Mouse (Mus musculus): ENCODE data around the gene Bpgm. TPM values are rescaled to one million over a fixed set of nuclear protein-coding genes. Genes with fewer than 3 reads are reported as not detected.

Bpgm gene
- polyA plus RNA-seq, 1 experiment from 2014 or later = 66.6 TPM

DNA sequence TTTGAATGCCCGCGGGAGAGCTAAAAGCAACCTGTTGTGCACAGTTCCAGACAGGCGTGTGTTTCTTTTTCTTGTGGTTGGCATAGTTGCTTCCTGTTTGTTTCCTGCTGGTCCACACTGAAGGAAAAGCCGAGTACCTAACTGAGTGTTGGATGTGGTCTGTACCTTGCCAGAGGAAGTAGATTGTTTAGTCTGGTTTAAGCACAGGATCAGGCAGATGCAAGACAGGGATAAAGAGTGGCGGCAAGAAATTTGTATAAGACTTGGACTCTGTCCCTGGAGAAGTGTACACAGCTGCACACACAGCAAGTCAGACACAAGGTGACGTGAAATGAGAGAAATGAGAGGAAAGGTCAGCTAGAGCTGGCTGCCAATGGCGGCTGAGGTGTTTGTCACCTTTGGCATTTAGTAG lies 19.1 kb downstream of the Bpgm start:
- Histone ChIP-seq H3K36me3 (ENCODE audit: insufficient read depth, low read length) (no peaks in the 10 kb centered on the region), H3K4me2 (replicated peaks; ENCODE audit: low read depth, low read length) (no peak overlapping the region), H3K9me3 (ENCODE audit: low read length) (no peaks in the 10 kb centered on the region), H3K27me3 (replicated peaks; ENCODE audit: insufficient read depth, low read length) (no peaks in the 10 kb centered on the region), H3K4me1 (ENCODE audit: insufficient read depth, low read depth, low read length) (no peaks in the 10 kb centered on the region), H3K9ac (replicated peaks; ENCODE audit: low read depth) (no peak overlapping the region), H3K4me3 (ENCODE audit: low read depth, low read length) (no peak overlapping the region), H3K27ac (ENCODE audit: low read length) (no peak overlapping the region)
- WGBS = 32% methylated on average over 7 of the region's 7 CpGs
- DNase-seq (ENCODE audit: low spot score) = no peak
- ATAC-seq = peak; percentile 65
- TF ChIP-seq CTCF (IDR thresholded peaks at IDR 0.05) (no peak), EP300 (IDR thresholded peaks at IDR 0.05) (peak; percentile 80)

DNA sequence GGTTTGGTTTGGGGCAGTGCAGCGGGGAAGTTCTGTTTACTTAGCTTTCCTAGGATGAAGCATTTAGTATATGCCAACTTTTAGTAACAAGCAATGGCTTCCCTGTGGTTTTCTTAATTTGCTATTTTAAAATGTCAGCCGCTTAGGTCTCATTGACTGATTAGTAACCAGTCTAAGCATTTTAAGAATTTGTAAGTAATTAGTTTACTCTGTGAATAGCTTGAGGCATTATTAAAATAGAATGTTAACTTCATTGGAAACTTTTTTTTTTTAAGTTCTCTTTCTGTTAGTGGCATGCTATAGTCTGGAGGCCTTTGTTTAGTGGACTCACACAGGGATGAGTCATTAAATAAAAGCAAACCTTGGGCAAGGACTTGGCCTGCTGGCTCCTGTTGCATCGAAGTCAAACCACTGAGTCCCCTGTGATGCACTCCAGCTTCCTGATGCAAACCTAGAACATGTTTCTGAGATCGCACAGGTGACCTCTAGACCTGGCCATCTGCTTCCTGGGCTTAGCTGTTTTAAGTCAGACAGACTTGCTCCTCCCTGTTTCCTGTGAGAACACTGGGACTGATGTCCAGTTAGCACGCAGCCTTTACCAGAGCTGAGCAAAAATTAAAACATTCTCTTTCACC lies 22.1 kb downstream of the Bpgm start:
- no peak overlapping the region for H3K4me3 ChIP-seq (ENCODE audit: low read depth, low read length)
- no peak overlapping the region for H3K27ac ChIP-seq (ENCODE audit: low read length)
- DNase-seq (ENCODE audit: low spot score) = no peak
- H3K9ac ChIP-seq (replicated peaks; ENCODE audit: low read depth) = no peak overlapping the region
- H3K36me3 ChIP-seq (ENCODE audit: insufficient read depth, low read length) = no peaks in the 10 kb centered on the region
- H3K9me3 ChIP-seq (ENCODE audit: low read length) = no peaks in the 10 kb centered on the region
- WGBS = 69% methylated on average over 5 of the region's 5 CpGs
- TF ChIP-seq EP300 (IDR thresholded peaks at IDR 0.05) = no peak
- TF ChIP-seq CTCF (IDR thresholded peaks at IDR 0.05) = no peak
- ATAC-seq = no peak
- no peaks in the 10 kb centered on the region for H3K27me3 ChIP-seq (replicated peaks; ENCODE audit: insufficient read depth, low read length)
- H3K4me2 ChIP-seq (replicated peaks; ENCODE audit: low read depth, low read length) = no peak overlapping the region
- no peaks in the 10 kb centered on the region for H3K4me1 ChIP-seq (ENCODE audit: insufficient read depth, low read depth, low read length)

DNA sequence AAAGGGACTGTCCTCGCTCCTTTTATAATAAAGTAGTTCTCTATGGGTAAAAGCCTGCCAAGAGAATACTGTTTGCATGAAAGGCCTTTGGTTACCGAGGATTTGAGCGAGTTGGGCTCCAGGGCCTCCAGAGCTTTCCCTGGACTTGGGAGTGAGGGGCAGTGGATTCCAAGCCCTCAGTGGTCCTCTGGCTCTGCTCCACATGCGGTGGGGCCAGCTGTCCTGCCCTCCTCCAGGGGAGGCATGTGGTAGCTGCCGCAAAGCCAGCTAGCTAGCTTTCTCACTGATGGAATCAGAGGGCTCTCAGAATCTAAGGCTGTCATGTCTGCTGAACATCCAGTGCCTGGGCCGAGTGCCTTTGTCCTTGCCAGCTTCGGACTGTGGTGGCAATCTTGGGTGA lies 26.3 kb downstream of the Bpgm start:
- no peaks in the 10 kb centered on the region for H3K9me3 ChIP-seq (ENCODE audit: low read length)
- H3K36me3 ChIP-seq (ENCODE audit: insufficient read depth, low read length) = no peaks in the 10 kb centered on the region
- no peak overlapping the region for H3K4me2 ChIP-seq (replicated peaks; ENCODE audit: low read depth, low read length)
- no peaks in the 10 kb centered on the region for H3K27me3 ChIP-seq (replicated peaks; ENCODE audit: insufficient read depth, low read length)
- H3K9ac ChIP-seq (replicated peaks; ENCODE audit: low read depth) = no peak overlapping the region
- TF ChIP-seq EP300 (IDR thresholded peaks at IDR 0.05) (no peak), CTCF (IDR thresholded peaks at IDR 0.05) (no peak)
- no peak overlapping the region for H3K4me3 ChIP-seq (ENCODE audit: low read depth, low read length)
- H3K4me1 ChIP-seq (ENCODE audit: insufficient read depth, low read depth, low read length) = no peaks in the 10 kb centered on the region
- no peak overlapping the region for H3K27ac ChIP-seq (ENCODE audit: low read length)
- DNase-seq (ENCODE audit: low spot score) (no peak), ATAC-seq (no peak)
- WGBS = 87% methylated on average over 7 of the region's 7 CpGs

DNA sequence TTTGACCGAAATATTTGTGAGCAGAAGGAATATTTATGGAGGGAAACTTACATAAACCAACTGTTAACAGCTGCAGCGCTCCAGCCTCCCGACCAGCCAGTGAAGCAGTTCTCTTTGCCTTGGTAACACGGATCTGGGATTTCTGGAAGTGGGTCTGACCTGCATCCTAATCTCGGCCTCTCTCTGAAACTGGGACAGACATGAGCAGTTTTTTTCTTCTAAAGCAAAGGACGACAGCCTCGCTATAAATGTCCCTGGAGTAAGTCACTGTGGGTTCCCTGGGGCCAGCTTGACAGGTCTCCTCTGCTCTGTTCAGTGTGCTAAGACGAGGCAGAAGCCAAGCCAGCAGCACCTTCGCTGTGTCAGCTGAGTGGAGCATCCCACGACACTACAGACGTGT lies 29.9 kb downstream of the Bpgm start:
- no peaks in the 10 kb centered on the region for H3K9me3 ChIP-seq (ENCODE audit: low read length)
- WGBS = 54% methylated on average over 11 of the region's 11 CpGs
- DNase-seq (ENCODE audit: low spot score) (no peak), ATAC-seq (no peak)
- no peak overlapping the region for H3K4me3 ChIP-seq (ENCODE audit: low read depth, low read length)
- H3K9ac ChIP-seq (replicated peaks; ENCODE audit: low read depth) = no peak overlapping the region
- TF ChIP-seq CTCF (IDR thresholded peaks at IDR 0.05) (no peak), EP300 (IDR thresholded peaks at IDR 0.05) (no peak)
- H3K27me3 ChIP-seq (replicated peaks; ENCODE audit: insufficient read depth, low read length) = no peaks in the 10 kb centered on the region
- H3K27ac ChIP-seq (ENCODE audit: low read length) = no peak overlapping the region
- H3K36me3 ChIP-seq (ENCODE audit: insufficient read depth, low read length) = no peaks in the 10 kb centered on the region
- H3K4me1 ChIP-seq (ENCODE audit: insufficient read depth, low read depth, low read length) = no peaks in the 10 kb centered on the region
- H3K4me2 ChIP-seq (replicated peaks; ENCODE audit: low read depth, low read length) = no peak overlapping the region

DNA sequence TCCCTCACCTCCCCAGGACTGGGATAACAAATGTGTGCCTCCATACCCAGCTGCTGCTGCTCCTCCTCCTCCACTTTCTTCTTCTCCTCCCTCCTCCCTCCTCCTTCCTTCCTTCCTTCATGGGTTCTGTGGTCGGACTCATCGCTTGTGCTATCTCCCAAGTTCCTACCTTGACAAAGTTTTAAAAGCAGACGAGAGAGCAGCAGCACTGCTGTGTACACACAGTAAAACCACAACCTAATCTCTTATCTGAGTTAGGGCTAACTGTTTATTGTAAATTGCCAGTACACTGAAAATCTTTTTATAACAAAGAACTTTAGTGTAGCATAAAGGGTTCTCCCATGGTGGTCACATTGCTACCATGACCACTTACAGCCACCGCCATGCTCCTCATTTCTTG lies 31.6 kb downstream of the Bpgm start:
- no peaks in the 10 kb centered on the region for H3K9me3 ChIP-seq (ENCODE audit: low read length)
- no peak overlapping the region for H3K4me3 ChIP-seq (ENCODE audit: low read depth, low read length)
- no peaks in the 10 kb centered on the region for H3K27me3 ChIP-seq (replicated peaks; ENCODE audit: insufficient read depth, low read length)
- DNase-seq (ENCODE audit: low spot score) (no peak), ATAC-seq (no peak)
- no peak for TF ChIP-seq EP300 (IDR thresholded peaks at IDR 0.05)
- no peak for TF ChIP-seq CTCF (IDR thresholded peaks at IDR 0.05)
- H3K4me2 ChIP-seq (replicated peaks; ENCODE audit: low read depth, low read length) = no peak overlapping the region
- 78% methylated on average over 4 of the region's 4 CpGs for WGBS
- no peak overlapping the region for H3K27ac ChIP-seq (ENCODE audit: low read length)
- H3K9ac ChIP-seq (replicated peaks; ENCODE audit: low read depth) = no peak overlapping the region
- H3K36me3 ChIP-seq (ENCODE audit: insufficient read depth, low read length) = no peaks in the 10 kb centered on the region
- no peaks in the 10 kb centered on the region for H3K4me1 ChIP-seq (ENCODE audit: insufficient read depth, low read depth, low read length)

- no peaks in the 10 kb centered on the region for H3K27me3 ChIP-seq (replicated peaks; ENCODE audit: insufficient read depth, low read length)
- no peak overlapping the region for H3K4me2 ChIP-seq (replicated peaks; ENCODE audit: low read depth, low read length)
- H3K36me3 ChIP-seq (ENCODE audit: insufficient read depth, low read length) = no peaks in the 10 kb centered on the region
- TF ChIP-seq EP300 (IDR thresholded peaks at IDR 0.05) (no peak), CTCF (IDR thresholded peaks at IDR 0.05) (no peak)
- H3K4me1 ChIP-seq (ENCODE audit: insufficient read depth, low read depth, low read length) = no peaks in the 10 kb centered on the region
- H3K4me3 ChIP-seq (ENCODE audit: low read depth, low read length) = no peak overlapping the region
- no peaks in the 10 kb centered on the region for H3K9me3 ChIP-seq (ENCODE audit: low read length)
- H3K9ac ChIP-seq (replicated peaks; ENCODE audit: low read depth) = no peak overlapping the region
- no peak overlapping the region for H3K27ac ChIP-seq (ENCODE audit: low read length)
- 90% methylated on average over 4 of the region's 4 CpGs for WGBS
- ATAC-seq = no peak
- DNase-seq (ENCODE audit: low spot score) = no peak
These were observed 32.0 kb downstream of the Bpgm start for GRCm38 (mm10) chr6:34508016-34508415.

DNA sequence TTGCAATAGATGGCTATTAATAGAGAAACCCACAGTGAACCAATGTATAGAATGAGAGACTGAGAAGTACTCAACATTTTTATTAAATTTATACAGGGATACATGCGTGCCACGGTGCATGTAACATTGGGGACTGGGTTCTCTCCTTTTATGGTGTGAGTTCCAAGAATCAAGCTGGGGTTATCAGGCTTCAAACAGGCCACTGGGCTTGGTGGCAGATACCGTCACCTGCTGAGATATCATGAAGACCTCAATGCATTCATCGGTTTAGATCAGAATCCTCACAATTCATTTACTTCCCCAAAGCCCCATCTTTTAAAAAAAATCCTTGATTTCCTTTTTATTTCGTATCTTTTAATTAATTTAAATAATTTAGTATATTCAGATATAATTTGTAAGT lies 34.3 kb downstream of the Bpgm start:
- H3K27me3 ChIP-seq (replicated peaks; ENCODE audit: insufficient read depth, low read length) = no peaks in the 10 kb centered on the region
- H3K4me2 ChIP-seq (replicated peaks; ENCODE audit: low read depth, low read length) = no peak overlapping the region
- H3K27ac ChIP-seq (ENCODE audit: low read length) = no peak overlapping the region
- H3K36me3 ChIP-seq (ENCODE audit: insufficient read depth, low read length) = no peaks in the 10 kb centered on the region
- TF ChIP-seq CTCF (IDR thresholded peaks at IDR 0.05) (no peak), EP300 (IDR thresholded peaks at IDR 0.05) (no peak)
- ATAC-seq = no peak
- H3K4me3 ChIP-seq (ENCODE audit: low read depth, low read length) = no peak overlapping the region
- no peaks in the 10 kb centered on the region for H3K4me1 ChIP-seq (ENCODE audit: insufficient read depth, low read depth, low read length)
- no peak for DNase-seq (ENCODE audit: low spot score)
- no peaks in the 10 kb centered on the region for H3K9me3 ChIP-seq (ENCODE audit: low read length)
- no peak overlapping the region for H3K9ac ChIP-seq (replicated peaks; ENCODE audit: low read depth)
- WGBS = 92% methylated on average over 5 of the region's 5 CpGs
